Mouse (Mus musculus) stomach, embryonic 16.5 days (tissue): ENCODE results near the gene Popdc3. TPM values are rescaled to one million over a fixed set of nuclear protein-coding genes. Genes with fewer than 3 reads are reported as not detected.
"Not testable (repeated sequence)": the region's sequence is repeated elsewhere in the genome, so short reads cannot be mapped to it uniquely, and the experiment has no call there.

ENCODE experiments used
- ATAC-seq: fragments of 200-750 bp; cut with Nextera tagmentation; 2 replicates; pipeline ENCODE4 v1.8.0; 2017; ENCODE audit warnings: moderate number of reproducible peaks, moderate TSS enrichment; ENCODE audit not compliant: insufficient read depth, low FRiP score
- H3K27ac ChIP-seq: fragments of 300-500 bp; sonication (generic); 2 replicates; pipeline ENCODE4 v1.5.1; 2014; ENCODE audit warnings: low read length
- H3K27me3 ChIP-seq: fragments of 300-500 bp; sonication (generic); 2 replicates; pipeline ENCODE4 v1.6.1; 2014; ENCODE audit warnings: low read length, control low read depth, mixed read lengths; ENCODE audit not compliant: control insufficient read depth, insufficient read depth
- H3K36me3 ChIP-seq: fragments of 300-500 bp; sonication (generic); 2 replicates; pipeline ENCODE4 v1.6.1; 2014; ENCODE audit warnings: low read length; ENCODE audit not compliant: control insufficient read depth, insufficient read depth
- H3K4me1 ChIP-seq: fragments of 300-500 bp; sonication (generic); 2 replicates; pipeline ENCODE4 v1.6.1; 2014; ENCODE audit warnings: low read length, control low read depth, mixed read lengths; ENCODE audit not compliant: control insufficient read depth, insufficient read depth
- H3K4me2 ChIP-seq: fragments of 300-500 bp; sonication (generic); 2 replicates; pipeline ENCODE4 v1.6.1; 2014; ENCODE audit warnings: low read depth, low read length, mixed read lengths
- H3K4me3 ChIP-seq: fragments of 300-500 bp; sonication (generic); replicated peaks from 2 replicates; pipeline ENCODE4 v1.5.1; 2014; ENCODE audit warnings: mild to moderate bottlenecking, low read length
- H3K9ac ChIP-seq: fragments of 300-500 bp; sonication (generic); 2 replicates; pipeline ENCODE4 v1.6.1; 2014; ENCODE audit warnings: low read length
- H3K9me3 ChIP-seq: fragments of 300-500 bp; sonication (generic); replicated peaks from 2 replicates; pipeline ENCODE4 v1.6.1; 2016; ENCODE audit warnings: low read length, control low read depth; ENCODE audit not compliant: control insufficient read depth
- WGBS: fragments of 180-500 bp; shearing (Covaris S2); extraction: QIAGEN DNeasy Blood & Tissue Kit; methylation state at CpG from one replicate; pipeline ENCODE4 v1.1.7; 2014; 5-methylcytosine and 5-hydroxymethylcytosine counted together
- polyA plus RNA-seq: library from polyadenylated mRNA; unstranded; fragments of >200 nt; fragmentation: Nextera tagmentation; extraction: Ambion mirVana; gene quantifications from 2 replicates; pipeline ENCODE4 v1.2.1, GENCODE M21; 2015

The Popdc3 gene
- polyA plus RNA-seq, 1 experiment from 2014 or later: 2.6 TPM

GRCm38 (mm10) chr10:45348143-45348542 is 170.2 kb downstream of the Popdc3 start:
- 89% methylated on average over 3 of the region's 3 CpGs for WGBS

GRCm38 (mm10) chr10:45356091-45356490 is 178.2 kb downstream of the Popdc3 start:
- no peak for ATAC-seq
- no peak overlapping the region for H3K9ac ChIP-seq
- H3K27me3 ChIP-seq: no peaks in the 10 kb centered on the region
- no peak overlapping the region for H3K27ac ChIP-seq
- no peaks in the 10 kb centered on the region for H3K9me3 ChIP-seq
- H3K4me1 ChIP-seq: no peaks in the 10 kb centered on the region
- no peak overlapping the region for H3K4me3 ChIP-seq
- no peaks in the 10 kb centered on the region for H3K36me3 ChIP-seq
- H3K4me2 ChIP-seq: no peak overlapping the region
- WGBS: 88% methylated on average over 6 of the region's 6 CpGs

More at GRCm38 (mm10) chr10:45348143-45348542, 170.2 kb downstream of the Popdc3 start:
- ATAC-seq, H3K4me1 ChIP-seq, H3K9me3 ChIP-seq, H3K36me3 ChIP-seq, H3K27me3 ChIP-seq, H3K4me2 ChIP-seq, H3K9ac ChIP-seq, H3K27ac ChIP-seq, H3K4me3 ChIP-seq: not testable (repeated sequence)

GRCm38 (mm10) chr10:45363396-45363795 is 185.5 kb downstream of the Popdc3 start:
- no peak overlapping the region for H3K4me3 ChIP-seq
- H3K4me1 ChIP-seq: no peaks in the 10 kb centered on the region
- H3K9me3 ChIP-seq: no peaks in the 10 kb centered on the region
- no peak overlapping the region for H3K4me2 ChIP-seq
- no peaks in the 10 kb centered on the region for H3K36me3 ChIP-seq
- no peak overlapping the region for H3K27ac ChIP-seq
- WGBS: 33% methylated on average over 5 of the region's 5 CpGs
- no peak for ATAC-seq
- no peak overlapping the region for H3K9ac ChIP-seq
- no peaks in the 10 kb centered on the region for H3K27me3 ChIP-seq

- Histone ChIP-seq H3K36me3 (no peaks in the 10 kb centered on the region), H3K4me2 (no peak overlapping the region), H3K4me1 (no peaks in the 10 kb centered on the region), H3K9ac (no peak overlapping the region), H3K4me3 (no peak overlapping the region), H3K9me3 (no peaks in the 10 kb centered on the region), H3K27ac (no peak overlapping the region), H3K27me3 (no peaks in the 10 kb centered on the region)
- WGBS: 77% methylated on average over 17 of the region's 17 CpGs
- ATAC-seq: no peak
Measured at GRCm38 (mm10) chr10:45366987-45367705, 189.2 kb downstream of the Popdc3 start.

Other genes with a start within 250 kb of the Popdc3 start
- gene Prep, start 110.9 kb upstream of the Popdc3 start, polyA plus RNA-seq: 22.1 and 25.1 TPM in 2 replicates
- 6.8 and 8.1 TPM in 2 replicates for gene Bves, start 157.7 kb downstream of the Popdc3 start, polyA plus RNA-seq